Mouse (Mus musculus): ENCODE results near the gene Jam3.

GRCm38 (mm10) chr9:27144271-27144840, 10.9 kb downstream of the Jam3 start:
- TF ChIP-seq CTCF (IDR thresholded peaks at IDR 0.05; ENCODE audit: borderline replicate concordance, extremely low read depth, insufficient read depth, insufficient read length) (no peak), POLR2A (IDR thresholded peaks at IDR 0.05; ENCODE audit: borderline replicate concordance, extremely low read depth, insufficient read depth, insufficient read length, poor library complexity, severe bottlenecking) (no peak)
